Mouse (Mus musculus): ENCODE results near the gene Kdm1b.

Gene Kdm1b

GRCm38 (mm10) chr13:47133058-47133457, 89.8 kb downstream of the Kdm1b start:
- in situ Hi-C loops (cut with MboI; ENCODE audit: low pct_unique_long_range_greater_than_20kb in 1 of 2, low sequenced_read_pairs in 2 of 2, unreplicated experiment in 1 of 2), result no loop called here

GRCm38 (mm10) chr13:47134836-47135235, 91.5 kb downstream of the Kdm1b start:
- in situ Hi-C loops (cut with MboI; ENCODE audit: low pct_unique_long_range_greater_than_20kb in 1 of 2, low sequenced_read_pairs in 2 of 2, unreplicated experiment in 1 of 2), result no loop called here

Data from mouse embryonic stem cell (cell line).